Mouse (Mus musculus): Measurements from ENCODE around the gene Mipep.
A peak's percentile ranks its signal among the peaks of the same experiment; 100 is the strongest.

Mipep gene

GRCm38 (mm10) chr14:60804978-60805377, 20.6 kb downstream of the Mipep start:
- DNase-seq, result no peak

GRCm38 (mm10) chr14:60805871-60806270, 21.5 kb downstream of the Mipep start:
- no peak for DNase-seq

GRCm38 (mm10) chr14:60806891-60807344, 22.5 kb downstream of the Mipep start:
- no peak for DNase-seq

- no peak for DNase-seq
Measured at GRCm38 (mm10) chr14:60809881-60810280, 25.5 kb downstream of the Mipep start.

- no peak for DNase-seq
Measured at GRCm38 (mm10) chr14:60811547-60811946, 27.2 kb downstream of the Mipep start.

- DNase-seq, result no peak
Measured at GRCm38 (mm10) chr14:60815098-60815497, 30.7 kb downstream of the Mipep start.

- DNase-seq, result no peak
Measured at GRCm38 (mm10) chr14:60818045-60818444, 33.7 kb downstream of the Mipep start.

- no peak for DNase-seq
Measured at GRCm38 (mm10) chr14:60830096-60830495, 45.7 kb downstream of the Mipep start.

- no peak for DNase-seq
Measured at GRCm38 (mm10) chr14:60836709-60837108, 52.3 kb downstream of the Mipep start.

GRCm38 (mm10) chr14:60839654-60840053, 55.3 kb downstream of the Mipep start:
- DNase-seq, result no peak

GRCm38 (mm10) chr14:60841977-60842659, 57.7 kb downstream of the Mipep start:
- peak; percentile 19 for DNase-seq

- DNase-seq, result no peak
Measured at GRCm38 (mm10) chr14:60843596-60843995, 59.2 kb downstream of the Mipep start.

GRCm38 (mm10) chr14:60845261-60846045, 61.1 kb downstream of the Mipep start:
- DNase-seq, result no peak

GRCm38 (mm10) chr14:60846174-60846573, 61.8 kb downstream of the Mipep start:
- no peak for DNase-seq

- no peak for DNase-seq
Measured at GRCm38 (mm10) chr14:60848194-60848593, 63.8 kb downstream of the Mipep start.

- DNase-seq, result no peak
Measured at GRCm38 (mm10) chr14:60850101-60850500, 65.7 kb downstream of the Mipep start.

- no peak for DNase-seq
Measured at GRCm38 (mm10) chr14:60851632-60852031, 67.3 kb downstream of the Mipep start.

GRCm38 (mm10) chr14:60856199-60856912, 72.0 kb downstream of the Mipep start:
- DNase-seq, result no peak

- no peak for DNase-seq
Measured at GRCm38 (mm10) chr14:60856913-60857300, 72.5 kb downstream of the Mipep start.

GRCm38 (mm10) chr14:60863396-60863795, 79.0 kb downstream of the Mipep start:
- DNase-seq, result no peak

- no peak for DNase-seq
Measured at GRCm38 (mm10) chr14:60866399-60866798, 82.0 kb downstream of the Mipep start.

GRCm38 (mm10) chr14:60868325-60868724, 84.0 kb downstream of the Mipep start:
- no peak for DNase-seq

GRCm38 (mm10) chr14:60871831-60872230, 87.5 kb downstream of the Mipep start:
- DNase-seq, result no peak

GRCm38 (mm10) chr14:60882106-60882505, 97.7 kb downstream of the Mipep start:
- no peak for DNase-seq

All from layer of hippocampus, adult 9-11 months (tissue).